Mouse (Mus musculus) WW6 (cell line): Measurements from ENCODE around the gene Plekhm1.

Experiments
- DNase-seq: peaks from one replicate; pipeline ENCODE4 v3.0.0-alpha.2; 2013; ENCODE audit warnings: low read depth, low spot score

Plekhm1 gene

GRCm38 (mm10) chr11:103361396-103362053 is 51.0 kb downstream of the Plekhm1 start:
- no peak for DNase-seq

- no peak for DNase-seq
These were observed 51.8 kb downstream of the Plekhm1 start for GRCm38 (mm10) chr11:103360661-103361081.

- DNase-seq = no peak
These were observed 52.4 kb downstream of the Plekhm1 start for GRCm38 (mm10) chr11:103359841-103360641.

GRCm38 (mm10) chr11:103359122-103359521 is 53.4 kb downstream of the Plekhm1 start:
- DNase-seq = peak; percentile 89

- DNase-seq = no peak
These were observed 54.2 kb downstream of the Plekhm1 start for GRCm38 (mm10) chr11:103358316-103358715.

GRCm38 (mm10) chr11:103357710-103358109 is 54.8 kb downstream of the Plekhm1 start:
- no peak for DNase-seq

GRCm38 (mm10) chr11:103356938-103357670 is 55.4 kb downstream of the Plekhm1 start:
- no peak for DNase-seq

- DNase-seq = no peak
These were observed 56.4 kb downstream of the Plekhm1 start for GRCm38 (mm10) chr11:103356032-103356571.

GRCm38 (mm10) chr11:103355251-103355650 is 57.2 kb downstream of the Plekhm1 start:
- DNase-seq = no peak

- DNase-seq = no peak
These were observed 58.5 kb downstream of the Plekhm1 start for GRCm38 (mm10) chr11:103354033-103354432.

GRCm38 (mm10) chr11:103352239-103352814 is 60.2 kb downstream of the Plekhm1 start:
- no peak for DNase-seq

- no peak for DNase-seq
These were observed 61.7 kb downstream of the Plekhm1 start for GRCm38 (mm10) chr11:103350711-103351315.

- DNase-seq = no peak
These were observed 62.8 kb downstream of the Plekhm1 start for GRCm38 (mm10) chr11:103349699-103350098.

- no peak for DNase-seq
These were observed 65.8 kb downstream of the Plekhm1 start for GRCm38 (mm10) chr11:103346657-103347056.

- no peak for DNase-seq
These were observed 66.3 kb downstream of the Plekhm1 start for GRCm38 (mm10) chr11:103346236-103346635.

GRCm38 (mm10) chr11:103345408-103346091 is 66.9 kb downstream of the Plekhm1 start:
- DNase-seq = no peak

- DNase-seq = no peak
These were observed 67.8 kb downstream of the Plekhm1 start for GRCm38 (mm10) chr11:103344494-103345332.

GRCm38 (mm10) chr11:103343881-103344280 is 68.6 kb downstream of the Plekhm1 start:
- no peak for DNase-seq

- no peak for DNase-seq
These were observed 69.4 kb downstream of the Plekhm1 start for GRCm38 (mm10) chr11:103343063-103343462.

- no peak for DNase-seq
These were observed 71.8 kb downstream of the Plekhm1 start for GRCm38 (mm10) chr11:103340677-103341076.
